Mouse (Mus musculus): ENCODE results near the gene Fam160a2.

- TF ChIP-seq POLR2A (IDR thresholded peaks at IDR 0.05; ENCODE audit: insufficient read length, low read depth): no peak
- TF ChIP-seq E2F4 (IDR thresholded peaks at IDR 0.05; ENCODE audit: insufficient read depth): no peak
- TF ChIP-seq SRF (IDR thresholded peaks at IDR 0.05; ENCODE audit: control insufficient read depth, insufficient read length, low read depth): no peak
Observed at GRCm38 (mm10) chr7:105372912-105373311, 26.9 kb downstream of the Fam160a2 start.

Data from myocyte (in vitro differentiated cells).